Mouse (Mus musculus) cerebellum, postnatal 36 days (tissue): ENCODE measurements around the gene Cxcl3.

ENCODE experiments used
- DNase-seq, 2 experiments: peaks; one replicate each; pipeline ENCODE4 v3.0.0; 2021 to 2022; ENCODE audit warnings: mixed read lengths in 2 of 2

Gene Cxcl3

GRCm38 (mm10) chr5:90785659-90786588, at the start of gene Cxcl3:
Gene Cxcl3 (plus strand): TSS chr5:90786103.
- DNase-seq, result peak in 1 of 2 experiments; percentile 6

GRCm38 (mm10) chr5:90742029-90742428, 43.9 kb upstream of the Cxcl3 start:
- no peak for DNase-seq

- no peak for DNase-seq
Observed at GRCm38 (mm10) chr5:90753934-90754333, 32.0 kb upstream of the Cxcl3 start.

GRCm38 (mm10) chr5:90758020-90758605, 27.8 kb upstream of the Cxcl3 start:
- no peak for DNase-seq

- peak; percentile 7 to 10 for DNase-seq
Observed at GRCm38 (mm10) chr5:90759077-90760065, 26.5 kb upstream of the Cxcl3 start, which contains the start of gene Cxcl5. Gene Cxcl5 (plus strand): TSS chr5:90759360.

- no peak for DNase-seq
Observed at GRCm38 (mm10) chr5:90760303-90760702, 25.6 kb upstream of the Cxcl3 start.

- no peak for DNase-seq
Observed at GRCm38 (mm10) chr5:90760844-90761243, 25.1 kb upstream of the Cxcl3 start.

- no peak for DNase-seq
Observed at GRCm38 (mm10) chr5:90761834-90762233, 24.1 kb upstream of the Cxcl3 start.

GRCm38 (mm10) chr5:90763912-90764665, 21.8 kb upstream of the Cxcl3 start:
- DNase-seq, result no peak

- no peak for DNase-seq
Observed at GRCm38 (mm10) chr5:90765821-90766606, 19.9 kb upstream of the Cxcl3 start.

GRCm38 (mm10) chr5:90768218-90768617, 17.7 kb upstream of the Cxcl3 start, which contains the start of gene Ppbp:
Gene Ppbp (plus strand): TSS chr5:90768518.
- no peak for DNase-seq

GRCm38 (mm10) chr5:90771369-90771768, 14.5 kb upstream of the Cxcl3 start:
- DNase-seq, result no peak

- DNase-seq, result no peak
Observed at GRCm38 (mm10) chr5:90771880-90772653, 13.8 kb upstream of the Cxcl3 start, which contains the start of gene Pf4. Gene Pf4 (plus strand): TSS chr5:90772435.

GRCm38 (mm10) chr5:90775562-90775961, 10.3 kb upstream of the Cxcl3 start:
- no peak for DNase-seq

GRCm38 (mm10) chr5:90777621-90778020, 8.3 kb upstream of the Cxcl3 start:
- DNase-seq, result no peak

- no peak for DNase-seq
Observed at GRCm38 (mm10) chr5:90778856-90779255, 7.0 kb upstream of the Cxcl3 start.

GRCm38 (mm10) chr5:90783697-90784096, 2.2 kb upstream of the Cxcl3 start:
- no peak for DNase-seq

GRCm38 (mm10) chr5:90788114-90788513, 2.2 kb downstream of the Cxcl3 start:
- DNase-seq, result no peak

- DNase-seq, result no peak
Observed at GRCm38 (mm10) chr5:90789306-90790073, 3.6 kb downstream of the Cxcl3 start.
